Mouse (Mus musculus) testis, adult 2 months (tissue): ENCODE measurements around the gene Ksr1. TPM values are rescaled to one million over a fixed set of nuclear protein-coding genes. Genes with fewer than 3 reads are reported as not detected.
A peak's percentile ranks its signal among the peaks of the same experiment; 100 is the strongest.

ENCODE experiments used
- H3K27ac ChIP-seq: fragments of 200-500 bp; 2 replicates; pipeline ENCODE4 v1.5.1; 2012; ENCODE audit warnings: low read depth, low read length; ENCODE audit not compliant: control insufficient read depth, insufficient read depth
- H3K27me3 ChIP-seq: fragments of 200-500 bp; 2 replicates; pipeline ENCODE4 v1.6.1; 2012; ENCODE audit warnings: mild to moderate bottlenecking, low read length, moderate library complexity; ENCODE audit not compliant: control insufficient read depth, insufficient read depth
- H3K36me3 ChIP-seq: fragments of 200-500 bp; 2 replicates; pipeline ENCODE4 v1.6.1; 2012; ENCODE audit warnings: mild to moderate bottlenecking, low read length; ENCODE audit not compliant: control insufficient read depth, insufficient read depth
- H3K4me1 ChIP-seq: fragments of 200-500 bp; 2 replicates; pipeline ENCODE4 v1.6.1; 2012; ENCODE audit warnings: low read length; ENCODE audit not compliant: control insufficient read depth, insufficient read depth
- H3K4me3 ChIP-seq: fragments of 200-500 bp; 2 replicates; pipeline ENCODE4 v1.5.1; 2012; ENCODE audit warnings: low read depth, mild to moderate bottlenecking, low read length, moderate library complexity, mixed read lengths; ENCODE audit not compliant: control insufficient read depth
- CTCF ChIP-seq: fragments of 200-500 bp; IDR thresholded peaks from 2 replicates; pipeline ENCODE4 v1.5.1; 2012; ENCODE audit warnings: low read depth, mild to moderate bottlenecking, inconsistent platforms, low read length, moderate library complexity; ENCODE audit not compliant: control insufficient read depth, insufficient read depth, insufficient replicate concordance
- POLR2A ChIP-seq: fragments of 200-500 bp; IDR thresholded peaks from 2 replicates; pipeline ENCODE4 v1.6.1; 2012; ENCODE audit warnings: low read depth, mild to moderate bottlenecking, inconsistent platforms, low read length, moderate library complexity; ENCODE audit not compliant: control insufficient read depth
- polyA plus RNA-seq: library from polyadenylated mRNA; depleted of rRNA; stranded (reverse); fragments of >200 nt; gene quantifications from 2 replicates; pipeline ENCODE4 v1.2.3, GENCODE M21; 2012; rRNA removed

The Ksr1 gene
- polyA plus RNA-seq, 1 experiment: 6.7 TPM

- Histone ChIP-seq H3K27ac (no peak overlapping the region), H3K27me3 (no peaks in the 10 kb centered on the region), H3K36me3 (no peaks in the 10 kb centered on the region), H3K4me3 (no peak overlapping the region), H3K4me1 (no peaks in the 10 kb centered on the region; the same call in 1 of the 2 replicates)
- no peak for TF ChIP-seq CTCF
- TF ChIP-seq POLR2A: no peak
Measured at GRCm38 (mm10) chr11:78971746-78972145, 174.5 kb downstream of the Ksr1 start.

GRCm38 (mm10) chr11:78971096-78971495 is 175.1 kb downstream of the Ksr1 start:
- Histone ChIP-seq H3K36me3 (no peaks in the 10 kb centered on the region), H3K27me3 (no peaks in the 10 kb centered on the region), H3K27ac (no peak overlapping the region), H3K4me3 (no peak overlapping the region), H3K4me1 (no peaks in the 10 kb centered on the region; the same call in 1 of the 2 replicates)
- TF ChIP-seq CTCF: no peak
- TF ChIP-seq POLR2A: no peak

DNA sequence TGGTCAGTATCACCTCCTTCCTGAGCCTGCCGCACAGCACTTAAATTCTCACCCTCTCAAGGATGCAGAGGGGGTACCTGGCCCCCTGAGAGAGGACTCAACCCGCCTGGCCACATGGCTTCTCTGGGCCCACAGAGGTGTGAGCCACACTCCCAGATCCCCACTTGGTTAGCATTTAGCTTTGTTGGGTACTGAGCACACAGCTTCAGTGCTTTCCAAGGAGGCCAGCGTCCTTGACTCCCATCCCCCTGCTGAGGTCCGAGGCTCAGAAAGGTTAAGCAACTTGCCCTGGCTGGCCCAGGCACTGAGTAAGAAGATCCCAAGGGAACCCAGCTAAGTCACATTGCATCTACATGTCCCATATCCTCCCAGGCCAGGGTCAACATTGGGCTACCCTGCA is 178.1 kb downstream of the Ksr1 start:
- H3K27me3 ChIP-seq: no peaks in the 10 kb centered on the region
- H3K27ac ChIP-seq: no peak overlapping the region
- no peak overlapping the region for H3K4me3 ChIP-seq
- no peak for TF ChIP-seq CTCF
- TF ChIP-seq POLR2A: no peak
- no peaks in the 10 kb centered on the region for H3K36me3 ChIP-seq
- no peaks in the 10 kb centered on the region; the same call in 1 of the 2 replicates for H3K4me1 ChIP-seq

- Histone ChIP-seq H3K27ac (no peak overlapping the region), H3K4me1 (no peaks in the 10 kb centered on the region), H3K36me3 (no peaks in the 10 kb centered on the region), H3K4me3 (no peak overlapping the region), H3K27me3 (no peaks in the 10 kb centered on the region)
- TF ChIP-seq POLR2A (no peak), CTCF (peak; percentile 25; the same call in 1 of the 2 replicates)
Measured at GRCm38 (mm10) chr11:78967371-78967770, 178.8 kb downstream of the Ksr1 start.

Other genes with a start within 250 kb of the Ksr1 start
- 0.61 and 0.70 TPM in 2 replicates for gene Nos2, start 225.6 kb downstream of the Ksr1 start, polyA plus RNA-seq
- 4.7 and 6.3 TPM in 2 replicates for gene Lgals9, start 161.5 kb downstream of the Ksr1 start, polyA plus RNA-seq
- 12.2 and 14.2 TPM in 2 replicates for gene Wsb1, start 108.3 kb upstream of the Ksr1 start, polyA plus RNA-seq
- 0.21 TPM in 1 of 2 replicates, not detected in the other for gene Gm9964, start 150.5 kb upstream of the Ksr1 start, polyA plus RNA-seq
- gene Nf1, start 193.3 kb upstream of the Ksr1 start, polyA plus RNA-seq: 24.1 and 29.3 TPM in 2 replicates